Mouse (Mus musculus) ovary, postnatal 10 days (tissue): ENCODE data around the gene Usp50.

Source experiments
- DNase-seq: peaks from one replicate; pipeline ENCODE4 v3.0.0; 2022; ENCODE audit warnings: low spot score

Gene Usp50

GRCm38 (mm10) chr2:126740314-126740713 is 43.0 kb downstream of the Usp50 start:
- no peak for DNase-seq

DNA sequence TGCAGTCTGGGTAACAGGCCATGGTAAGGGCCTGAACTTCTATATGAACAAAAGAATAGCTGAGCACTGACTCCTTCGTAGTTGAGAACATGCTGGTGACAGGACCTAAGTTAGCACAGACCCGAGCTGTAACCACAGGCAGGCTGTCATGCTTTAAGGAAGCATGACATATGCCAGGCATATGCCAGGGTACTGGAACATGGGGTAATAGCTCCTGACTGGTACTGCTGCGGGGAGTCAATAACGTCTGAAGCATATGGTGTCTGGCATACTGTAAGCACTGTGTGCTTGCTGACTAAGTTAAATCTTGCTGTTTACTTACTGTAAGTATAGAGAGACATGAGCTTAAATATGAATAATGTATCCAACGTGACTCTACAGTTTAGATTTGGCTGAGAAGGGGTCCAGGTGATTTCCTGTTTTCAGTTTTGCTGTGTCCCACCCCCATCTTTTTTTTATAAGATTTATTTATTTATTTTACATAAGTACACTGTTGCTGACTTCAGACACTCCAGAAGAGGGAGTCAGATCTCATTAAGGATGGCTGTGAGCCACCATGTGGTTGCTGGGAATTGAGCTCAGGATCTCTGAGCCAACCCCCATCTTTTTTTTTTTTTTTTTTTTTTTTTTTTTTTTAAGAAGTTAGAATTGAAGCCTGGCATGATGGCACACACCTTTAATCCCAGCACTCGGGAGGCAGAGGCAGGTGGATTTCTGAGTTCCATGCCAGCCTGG is 47.8 kb downstream of the Usp50 start:
- DNase-seq, result no peak

DNA sequence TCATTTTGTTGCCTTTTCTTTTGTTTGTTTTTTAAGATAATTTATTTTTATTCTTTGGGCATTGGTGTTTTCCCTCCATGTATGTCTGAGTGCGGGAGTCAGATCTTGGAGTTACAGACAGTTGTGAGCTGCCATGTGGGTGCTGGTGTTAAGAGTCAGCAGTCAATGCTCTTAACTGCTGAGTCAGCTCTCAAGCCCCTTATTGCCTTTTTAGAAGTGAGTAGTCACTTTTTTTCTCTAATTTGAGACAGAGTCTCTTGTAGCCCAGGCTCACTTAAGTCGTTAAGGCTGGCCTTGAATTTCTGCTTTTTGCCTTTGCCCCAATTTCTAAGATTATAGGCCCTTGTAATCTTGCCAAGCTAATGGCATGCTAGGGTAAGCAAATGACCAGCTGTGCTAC is 52.8 kb downstream of the Usp50 start:
- DNase-seq, result no peak

DNA sequence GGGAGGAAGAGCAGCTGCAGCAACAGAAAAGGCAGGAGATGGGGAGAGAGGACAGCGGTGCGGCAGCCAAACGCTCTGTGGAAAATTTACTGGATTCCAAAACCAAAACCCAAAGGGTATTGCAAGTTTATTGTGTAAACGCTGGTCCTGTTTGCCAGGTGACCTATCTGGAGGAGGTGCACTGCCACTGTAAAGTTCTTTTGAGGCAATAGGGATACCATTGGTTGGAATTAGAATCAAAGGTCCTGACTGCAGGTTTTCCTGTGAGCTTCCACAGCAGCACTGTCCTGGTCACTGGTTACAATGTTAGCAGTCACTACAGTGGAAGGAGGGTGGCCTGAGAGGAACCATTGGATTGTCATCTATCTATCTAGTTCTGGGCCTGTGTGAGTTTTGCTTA is 54.1 kb downstream of the Usp50 start:
- DNase-seq, result no peak

DNA sequence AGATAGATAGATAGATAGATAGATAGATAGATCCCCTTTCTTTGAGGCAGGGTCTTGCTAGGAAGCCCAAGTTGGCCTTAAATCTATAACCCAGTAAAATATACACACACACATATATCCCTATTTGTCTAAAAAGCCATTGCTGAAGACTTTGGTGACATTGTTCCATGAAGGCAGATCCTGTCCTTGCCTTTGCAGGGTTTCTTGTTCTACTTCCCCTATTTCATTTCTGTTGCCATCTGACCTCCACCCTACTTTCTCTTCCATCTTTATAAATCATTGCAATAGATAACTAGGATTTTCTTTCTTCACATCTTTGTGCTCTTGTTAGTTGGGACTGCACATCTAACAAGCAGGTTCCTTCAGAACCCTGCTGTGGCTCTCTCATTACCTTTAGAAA is 70.3 kb downstream of the Usp50 start:
- no peak for DNase-seq

DNA sequence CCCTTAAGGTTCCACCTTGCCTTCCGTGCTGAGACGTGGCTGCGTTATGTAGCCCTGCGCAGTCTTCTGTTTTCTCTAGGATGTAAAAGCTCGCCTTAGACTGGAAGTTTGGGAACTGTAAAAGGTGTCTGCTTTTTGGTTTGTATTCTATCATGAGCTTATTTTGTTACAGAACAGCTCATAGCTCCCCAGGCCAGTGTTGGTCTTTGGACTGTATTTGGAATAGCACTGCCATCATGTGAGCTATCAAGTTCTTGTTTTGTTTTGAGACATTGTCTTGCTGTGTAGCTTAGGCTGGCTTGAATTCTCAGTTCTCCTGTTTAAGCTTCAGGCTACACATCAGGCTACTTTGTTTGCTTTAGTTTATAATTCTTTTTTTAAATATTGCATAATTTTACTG is 70.7 kb downstream of the Usp50 start:
- DNase-seq, result no peak

DNA sequence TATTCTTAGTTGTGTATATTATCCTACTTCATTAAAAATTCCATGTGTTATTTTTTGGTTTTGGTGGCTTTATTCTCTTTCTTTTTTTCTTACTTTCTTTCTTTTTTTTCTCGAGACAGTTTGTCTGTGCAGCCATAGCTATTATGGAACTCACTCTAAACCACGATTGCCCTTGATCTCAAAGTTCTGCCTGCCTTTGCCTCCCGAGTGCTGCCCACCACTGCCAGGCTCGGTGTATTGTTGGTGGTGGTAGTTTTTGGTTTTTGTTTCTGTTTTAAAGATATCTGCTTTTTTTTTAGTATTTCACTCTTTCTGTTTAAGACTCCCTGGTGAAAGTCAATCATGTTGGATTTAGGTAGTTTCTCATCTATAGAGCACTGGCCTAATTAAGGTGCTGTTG is 74.9 kb downstream of the Usp50 start:
- no peak for DNase-seq

DNA sequence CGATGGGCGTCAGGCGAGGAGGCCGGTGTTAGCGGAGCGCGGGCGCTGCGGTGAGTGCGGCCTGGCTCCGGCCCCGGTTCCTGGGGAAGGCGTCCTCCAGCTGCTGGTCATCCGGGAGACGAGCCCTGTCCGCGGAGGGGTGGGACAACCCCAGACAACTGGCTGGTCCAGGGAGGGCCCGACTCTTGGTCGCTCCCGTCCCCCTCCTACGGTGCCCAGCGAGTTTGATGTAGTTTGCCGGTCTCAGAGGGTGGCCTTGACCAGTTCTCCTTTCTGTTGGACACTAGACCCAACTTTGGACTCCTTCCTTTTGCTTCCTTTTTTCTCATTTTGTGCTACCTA is 75.9 kb downstream of the Usp50 start:
- DNase-seq, result no peak

DNA sequence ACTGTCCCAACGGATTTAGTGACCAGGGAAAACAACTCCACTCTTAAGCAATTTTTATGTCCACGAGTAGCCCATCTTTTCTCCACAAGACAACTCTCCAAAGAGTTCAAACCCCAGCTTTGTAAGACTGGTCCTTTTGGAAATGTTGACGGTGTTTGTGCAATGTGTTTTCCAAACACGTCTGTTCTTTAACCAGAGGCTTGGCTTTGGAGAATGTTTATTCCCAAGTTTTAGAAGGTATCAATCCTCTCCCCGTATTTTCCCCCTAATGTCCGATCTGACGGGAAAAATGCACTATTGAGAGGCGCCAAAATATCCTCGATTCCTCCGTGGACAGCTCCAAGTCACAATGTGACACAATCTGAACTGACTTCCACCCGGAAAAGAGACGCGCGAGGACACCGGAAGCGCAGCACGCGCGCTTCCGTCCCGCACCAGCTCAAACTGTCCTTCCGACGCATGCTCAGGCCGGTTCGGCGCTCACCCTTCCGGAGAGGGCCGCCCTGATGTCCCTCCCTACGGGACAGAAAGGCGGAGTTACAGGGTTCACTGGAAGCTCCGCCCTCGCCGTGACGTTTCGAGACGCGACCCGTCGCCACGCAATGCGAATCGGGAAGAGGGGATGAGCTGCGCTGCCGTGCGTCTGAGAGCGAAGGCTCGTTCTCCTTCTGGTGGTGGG is 76.4 kb downstream of the Usp50 start, which contains the start of gene Usp8:
Gene Usp8, plus strand, starts transcription at position 570 of the 679 bp plus-strand sequence.
- DNase-seq, result peak; percentile 95

DNA sequence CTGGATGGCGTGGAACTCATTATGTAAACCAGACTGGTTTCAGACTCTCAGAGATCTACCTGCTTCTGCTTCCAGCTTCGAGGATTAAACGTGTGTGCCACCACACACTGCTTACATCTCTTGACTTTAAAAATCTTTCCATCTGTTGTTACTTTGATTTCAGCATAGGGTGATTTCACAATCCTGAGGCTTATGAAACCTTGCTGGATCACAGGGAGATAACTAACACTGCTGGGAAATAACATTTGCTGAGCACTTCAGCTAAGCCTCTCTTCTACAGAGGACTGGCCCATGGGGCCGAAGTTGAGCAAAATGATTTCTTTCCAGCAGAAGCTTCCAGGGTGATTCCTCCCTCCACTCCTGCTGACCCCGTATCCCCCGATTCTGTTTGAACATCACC is 88.0 kb downstream of the Usp50 start:
- no peak for DNase-seq

DNA sequence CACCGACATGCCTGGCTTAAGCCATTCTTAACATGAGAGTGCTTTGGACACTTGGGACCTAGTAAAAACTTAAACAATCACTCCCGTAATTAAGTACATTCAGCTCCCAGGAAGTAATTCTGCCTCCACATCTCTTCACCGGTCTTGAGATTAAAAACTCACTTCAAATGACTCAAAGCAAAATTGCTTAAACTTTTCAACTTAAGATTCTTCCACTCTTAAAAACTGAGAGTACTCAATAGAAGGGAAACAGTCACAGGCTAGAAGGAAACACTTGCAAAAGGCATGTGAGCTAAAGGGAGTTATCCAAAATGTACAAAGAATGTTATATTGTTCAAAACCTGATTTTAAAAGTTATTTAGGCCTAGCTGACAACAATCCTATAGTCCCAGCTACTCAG is 92.0 kb downstream of the Usp50 start:
- DNase-seq, result no peak

- DNase-seq, result no peak
These were observed 100.3 kb downstream of the Usp50 start for GRCm38 (mm10) chr2:126682937-126683336.

DNA sequence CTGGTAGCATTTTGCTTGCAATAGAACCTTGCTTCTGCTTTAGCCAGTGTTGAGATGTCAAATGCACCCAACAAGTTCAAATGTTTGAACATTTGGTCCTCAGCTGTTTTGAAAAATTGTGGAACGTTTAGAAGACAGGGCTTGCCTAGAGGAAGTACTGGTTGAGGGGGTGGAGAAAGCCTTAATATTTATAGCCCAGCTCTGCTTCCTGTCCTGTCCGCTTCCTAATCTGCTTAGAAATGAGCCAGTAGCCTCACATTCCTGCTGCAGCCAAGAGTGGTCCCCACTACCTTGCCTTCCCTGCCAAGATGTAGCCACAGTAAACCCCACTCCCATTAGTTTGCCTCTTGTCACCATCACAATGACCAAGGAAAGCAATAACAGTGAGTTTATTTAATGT is 100.9 kb downstream of the Usp50 start:
- DNase-seq, result no peak

DNA sequence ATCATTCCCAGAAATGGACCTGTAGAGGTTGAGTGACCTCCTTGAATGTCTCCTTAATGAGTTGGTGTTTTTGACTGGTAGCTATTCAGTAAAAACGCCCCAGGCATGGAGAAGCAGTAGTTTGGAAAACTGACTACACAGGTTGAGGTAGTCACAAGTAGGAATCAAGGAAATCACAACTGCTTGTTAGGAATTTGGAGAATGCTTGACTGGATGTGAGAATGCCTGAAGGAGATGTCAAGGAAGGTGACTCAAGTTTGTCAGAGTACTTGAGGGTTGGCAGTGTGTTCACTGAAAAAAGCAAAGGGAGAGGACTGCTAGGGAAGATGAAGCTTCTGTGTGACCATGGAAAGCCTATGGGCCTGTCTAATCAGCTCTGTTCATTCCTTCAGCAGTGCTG is 105.9 kb downstream of the Usp50 start:
- DNase-seq, result no peak

GRCm38 (mm10) chr2:126676122-126676515 is 107.2 kb downstream of the Usp50 start, which contains the start of gene Gabpb1:
TSS of gene Gabpb1 (minus strand) at chr2:126676337.
- no peak for DNase-seq

DNA sequence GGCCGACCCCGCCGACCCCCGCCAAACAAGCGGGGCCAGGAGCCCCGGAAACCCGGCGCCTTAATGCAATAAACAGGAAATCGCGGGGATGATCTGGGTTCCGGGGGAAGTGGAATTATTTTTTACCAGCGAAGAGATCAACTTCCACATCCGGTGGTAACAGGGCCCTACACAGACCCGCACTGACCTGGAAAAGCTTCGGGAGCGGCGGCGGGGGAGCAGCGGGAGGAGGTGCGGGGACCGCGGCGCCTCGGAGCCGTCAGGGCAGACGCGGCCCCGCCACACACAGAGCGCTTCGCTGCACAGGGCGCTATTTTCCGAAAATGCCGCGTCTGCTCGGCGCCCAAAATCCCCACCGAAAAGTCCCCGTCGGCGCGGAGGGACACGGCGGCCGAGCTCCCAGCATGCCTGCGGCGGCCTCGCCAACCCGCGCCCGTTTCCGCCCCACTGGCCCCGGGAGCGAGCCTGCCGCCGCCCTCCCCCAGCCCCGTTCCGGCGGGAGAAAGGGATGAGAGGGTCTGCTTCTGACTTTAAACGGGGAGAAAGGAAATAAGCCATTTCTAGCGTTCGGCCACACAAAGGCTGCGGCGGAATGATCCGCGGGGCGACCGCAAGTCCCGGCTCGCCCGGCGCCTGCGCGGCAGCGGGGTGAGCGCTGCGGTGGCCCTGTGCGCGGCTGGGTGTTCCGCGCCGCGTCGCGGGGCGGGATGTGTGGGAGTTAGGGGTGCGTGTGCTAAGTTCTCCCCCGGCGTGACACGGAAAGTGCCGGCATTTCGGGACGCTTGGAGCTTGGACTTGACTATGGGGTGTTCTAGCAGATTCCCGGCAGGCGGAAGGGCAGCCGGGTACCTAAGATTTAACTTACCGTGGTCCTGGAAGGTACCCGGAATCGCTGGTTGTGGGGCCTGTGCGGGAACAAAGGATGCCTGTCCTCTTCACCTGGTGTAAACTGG is 107.8 kb downstream of the Usp50 start:
- DNase-seq, result peak; percentile 88

DNA sequence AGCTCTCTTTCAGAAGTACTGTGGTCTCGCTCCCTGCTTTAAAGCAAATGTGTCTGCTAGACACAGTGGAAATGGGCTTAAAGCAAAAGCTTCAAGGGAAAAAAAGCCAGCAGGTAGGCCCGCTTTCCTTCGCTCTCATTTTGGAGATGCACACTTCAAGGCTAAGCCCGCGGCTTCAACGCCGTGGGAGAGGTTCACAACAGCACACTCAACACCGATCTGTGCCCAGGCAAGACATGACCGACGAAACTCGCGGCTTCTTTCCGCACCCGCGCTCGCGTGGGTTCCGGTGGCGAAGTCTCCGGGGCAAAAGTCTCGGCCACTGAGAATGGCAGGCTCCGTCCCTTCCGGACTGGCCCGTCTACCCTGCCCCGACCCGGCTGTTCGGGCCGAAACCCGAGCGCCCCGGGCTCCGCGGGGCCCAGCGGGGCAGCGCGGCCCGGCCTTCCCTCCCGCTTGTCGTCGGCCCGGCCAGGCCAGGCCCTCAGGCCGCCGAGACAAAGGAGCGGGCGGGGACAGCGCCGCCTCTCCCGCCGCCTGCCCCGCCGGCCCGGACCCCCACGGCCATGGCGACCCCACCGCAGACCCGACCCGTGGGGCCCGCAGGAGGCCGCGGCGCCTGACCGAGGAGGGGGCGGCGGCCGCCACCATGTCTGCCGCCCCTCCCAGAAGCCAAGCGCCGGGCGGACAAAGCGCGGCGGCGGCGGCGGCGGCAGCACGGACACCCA is 108.7 kb downstream of the Usp50 start:
- DNase-seq, result peak; percentile 48

DNA sequence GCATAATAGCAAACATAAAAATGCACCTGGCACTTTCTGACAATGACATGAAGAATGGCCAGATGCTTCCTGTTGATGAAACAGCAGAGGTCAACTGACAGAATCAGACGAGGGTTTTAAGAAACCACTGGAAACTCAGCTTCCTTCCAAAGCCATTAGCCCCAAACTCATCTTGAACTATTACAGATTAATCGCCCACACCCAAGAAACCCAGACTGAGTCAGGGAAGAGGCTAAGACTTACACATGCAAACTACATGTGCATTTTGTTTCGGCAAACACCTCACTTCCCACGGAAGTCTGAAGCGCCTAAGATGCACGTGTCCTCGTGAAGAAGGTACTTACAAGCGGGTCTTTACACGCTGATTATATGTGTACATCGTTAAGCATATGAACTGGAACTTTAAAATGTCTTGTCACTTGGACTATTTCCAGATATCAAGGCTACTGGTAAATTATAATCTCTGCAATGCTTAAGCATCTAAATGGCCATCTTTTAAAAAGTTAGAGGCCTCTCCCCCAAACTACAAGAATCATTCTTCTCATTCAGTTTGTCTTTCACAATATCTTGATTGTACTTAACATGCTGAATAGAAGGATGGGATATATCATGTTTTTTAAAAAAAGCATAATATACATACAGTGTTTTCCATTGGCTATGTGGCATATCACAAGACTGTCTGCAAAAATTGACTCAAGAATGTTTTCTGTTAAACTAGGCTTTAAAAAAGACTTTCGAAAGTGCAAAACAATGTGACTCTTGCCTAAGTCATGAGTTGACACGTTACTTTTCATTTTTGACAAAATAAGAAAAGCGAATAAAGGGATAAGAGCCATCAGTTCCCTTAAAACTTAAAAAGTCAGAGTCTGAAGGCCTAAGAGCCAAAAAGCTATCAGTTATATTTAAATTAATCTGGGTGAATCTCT is 109.7 kb downstream of the Usp50 start:
- no peak for DNase-seq

DNA sequence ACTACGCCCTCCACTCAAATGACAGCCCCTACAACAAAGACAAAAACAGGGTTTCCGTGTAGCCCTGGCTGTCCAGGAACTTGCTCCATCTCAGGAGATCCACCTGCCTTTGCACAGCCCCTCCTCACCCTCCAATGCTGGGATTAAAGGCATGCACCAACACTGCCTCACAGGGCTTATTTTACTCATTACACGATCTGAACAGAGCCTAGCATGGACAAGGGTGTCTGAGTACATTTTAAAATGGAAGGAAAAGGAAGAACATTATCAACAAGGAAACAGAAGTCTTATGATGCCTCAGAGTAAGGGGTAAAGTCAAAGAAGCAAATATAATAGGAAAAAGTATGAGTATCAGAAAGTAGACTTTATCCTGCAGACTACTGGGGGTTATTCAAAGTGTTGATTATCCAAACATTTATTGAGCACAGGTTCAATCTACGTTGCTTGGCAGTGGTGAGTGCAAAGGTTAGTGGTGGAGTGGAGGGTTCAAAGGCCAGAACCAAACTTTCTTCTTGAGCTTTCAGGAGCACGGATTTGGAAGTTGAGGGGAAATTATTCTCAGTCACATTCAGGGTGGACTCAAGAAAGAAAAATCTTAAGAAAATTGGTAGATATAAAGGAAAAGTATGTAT is 114.5 kb downstream of the Usp50 start:
- DNase-seq, result no peak

GRCm38 (mm10) chr2:126665984-126666383 is 117.3 kb downstream of the Usp50 start:
- DNase-seq, result no peak
